Mouse (Mus musculus) midbrain, embryonic 10.5 days (tissue): ENCODE measurements at regions not wholly inside any gene's neighbourhood (a gene's known extent, or its start where the extent isn't known, plus 50 kb on each side); places are given as distances from the start of the nearest gene placed in this dataset.

Source experiments
- DNase-seq: peaks from one replicate; pipeline ENCODE4 v3.0.0-alpha.2; 2017; ENCODE audit warnings: low spot score
- H3K27ac ChIP-seq: fragments of 300-500 bp; sonication (generic); replicated peaks from 2 replicates; pipeline ENCODE4 v1.5.1; 2016; ENCODE audit warnings: mild to moderate bottlenecking
- H3K27me3 ChIP-seq: fragments of 300-500 bp; sonication (generic); 2 replicates; pipeline ENCODE4 v1.6.1; 2016; ENCODE audit warnings: low read depth, mild to moderate bottlenecking; ENCODE audit not compliant: poor library complexity, severe bottlenecking
- H3K36me3 ChIP-seq: fragments of 300-500 bp; sonication (generic); 2 replicates; pipeline ENCODE4 v1.6.1; 2016; ENCODE audit warnings: mild to moderate bottlenecking, moderate library complexity
- H3K4me1 ChIP-seq: fragments of 300-500 bp; sonication (generic); 2 replicates; pipeline ENCODE4 v1.6.1; 2016
- H3K4me3 ChIP-seq: fragments of 300-500 bp; sonication (generic); 2 replicates; pipeline ENCODE4 v1.5.1; 2016; ENCODE audit warnings: mild to moderate bottlenecking, moderate library complexity
- H3K9me3 ChIP-seq: fragments of 300-500 bp; sonication (generic); replicated peaks from 2 replicates; pipeline ENCODE4 v1.6.1; 2016; ENCODE audit warnings: mild to moderate bottlenecking
- WGBS: fragments of 180-500 bp; shearing (Covaris S2); methylation state at CpG from one replicate; pipeline ENCODE4 v1.1.7; 2016; 5-methylcytosine and 5-hydroxymethylcytosine counted together

DNA sequence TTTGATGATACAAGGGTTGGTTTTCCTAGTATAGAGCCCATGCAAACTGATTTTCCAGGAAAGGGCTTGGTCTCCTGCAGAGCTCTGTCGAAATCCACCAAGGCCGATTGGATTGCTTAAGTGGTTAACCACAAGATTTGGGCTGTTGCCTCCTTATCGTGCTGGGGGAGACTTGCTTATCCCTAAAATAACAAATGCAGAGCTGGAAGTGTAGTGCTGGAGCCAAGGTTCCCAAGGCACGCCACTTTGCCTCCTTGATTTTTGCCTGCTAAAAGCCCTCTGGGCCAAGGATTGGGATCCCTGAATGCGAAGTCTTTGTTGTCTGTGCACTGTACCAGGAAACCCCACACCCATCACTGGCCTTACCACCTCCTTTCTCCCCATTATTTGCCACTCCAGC is 52.8 kb upstream of the Tmem178 start:
- DNase-seq, result no peak
- WGBS, result 69% methylated on average over 5 of the region's 5 CpGs
- H3K27ac ChIP-seq, result no peak overlapping the region

DNA sequence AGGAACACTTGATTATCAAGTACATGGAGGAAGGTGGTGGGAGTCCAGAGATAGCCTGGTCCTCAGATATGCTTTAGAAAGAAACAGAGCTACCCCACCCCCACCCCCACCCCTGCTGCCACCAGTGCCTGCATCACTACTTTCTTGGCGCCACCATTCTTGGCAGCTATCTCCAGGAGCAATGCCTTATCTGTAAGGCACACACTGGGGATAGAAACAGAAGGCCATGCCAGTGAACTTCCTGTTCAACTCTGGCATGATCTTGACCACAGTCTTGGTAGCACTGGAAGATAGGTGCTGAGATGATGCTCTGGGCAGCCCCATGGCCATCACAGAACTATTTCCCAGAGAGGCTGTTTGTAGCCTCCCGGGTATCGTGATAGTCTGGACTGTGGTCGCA is 55.3 kb upstream of the Tmem178 start:
- Histone ChIP-seq H3K4me1 (peaks cover 21% of the 10 kb centered on the region), H3K36me3 (no peaks in the 10 kb centered on the region), H3K27me3 (no peaks in the 10 kb centered on the region), H3K27ac (no peak overlapping the region), H3K4me3 (no peak overlapping the region), H3K9me3 (no peaks in the 10 kb centered on the region)
- DNase-seq, result no peak
- 91% methylated on average over 4 of the region's 4 CpGs for WGBS

More for the DNA sequence above, 52.8 kb upstream of the Tmem178 start:
- H3K36me3 ChIP-seq, result no peaks in the 10 kb centered on the region
- no peak overlapping the region for H3K4me3 ChIP-seq
- no peaks in the 10 kb centered on the region for H3K27me3 ChIP-seq
- no peaks in the 10 kb centered on the region for H3K9me3 ChIP-seq
- peaks cover 20% of the 10 kb centered on the region for H3K4me1 ChIP-seq

DNA sequence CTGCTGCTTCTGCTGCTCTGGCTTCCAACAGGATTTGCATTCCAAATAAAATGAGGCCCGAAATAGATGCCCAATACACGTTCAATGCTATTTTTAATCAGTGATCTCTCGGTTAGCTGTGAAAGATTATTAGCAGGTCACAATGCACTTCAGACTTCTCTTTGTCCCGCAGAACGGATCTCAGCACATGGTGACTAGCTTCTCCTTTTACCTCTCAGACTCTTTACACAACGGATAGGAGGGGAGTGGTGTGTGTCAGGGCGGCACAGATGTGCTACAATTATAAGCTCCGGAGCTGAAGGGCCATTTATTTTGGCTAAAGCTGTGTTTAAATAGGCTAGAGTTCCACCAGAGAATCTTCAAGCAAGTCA is 56.7 kb upstream of the Tmem178 start:
- H3K4me1 ChIP-seq, result peaks cover 21% of the 10 kb centered on the region
- no peaks in the 10 kb centered on the region for H3K27me3 ChIP-seq
- DNase-seq, result no peak
- H3K9me3 ChIP-seq, result no peaks in the 10 kb centered on the region
- whole genome bisulfite sequencing, result 37% methylated on average over 8 of the region's 8 CpGs
- 0 out of 2 replicates have a peak overlapping the region, but pooled peaks have one; percentile 1 for H3K4me3 ChIP-seq
- no peaks in the 10 kb centered on the region for H3K36me3 ChIP-seq
- peak overlapping the region; percentile 69 for H3K27ac ChIP-seq

DNA sequence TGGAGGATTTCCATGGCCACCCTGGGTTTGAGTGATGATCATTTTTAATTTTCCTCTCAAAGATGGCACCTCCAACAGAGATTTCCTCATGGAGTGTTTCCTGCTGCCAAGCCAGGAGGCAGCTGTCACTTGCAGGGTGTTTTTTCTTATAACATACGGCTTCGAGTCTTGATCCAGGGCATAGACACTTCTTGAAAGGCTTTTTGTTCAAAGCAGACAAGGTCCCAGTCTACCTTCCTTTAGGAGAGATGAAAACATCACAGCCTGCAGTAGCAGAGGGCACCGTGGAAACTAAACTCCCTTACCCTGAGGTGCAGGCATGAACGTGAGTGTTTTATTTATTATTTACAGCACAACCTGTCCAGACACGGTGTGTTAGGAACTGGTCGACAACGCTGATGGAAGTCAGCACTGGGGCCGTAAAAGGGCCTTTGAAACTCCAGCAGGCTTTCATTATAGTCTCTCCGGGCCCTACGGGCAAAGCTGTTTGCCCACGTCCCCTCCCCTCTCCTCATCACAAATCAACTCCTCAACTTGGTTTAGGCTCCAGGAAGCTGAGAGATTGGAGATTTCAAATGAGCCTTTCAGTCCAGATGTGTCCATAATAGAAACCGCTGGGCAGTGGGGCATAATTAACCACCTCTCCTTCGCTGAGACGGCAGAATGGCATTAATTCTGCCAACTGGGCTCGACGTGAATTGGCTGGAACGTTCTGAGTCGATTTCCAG is 57.2 kb upstream of the Tmem178 start:
- peak; percentile 25 for DNase-seq
- Histone ChIP-seq H3K4me3 (0 out of 2 replicates have a peak overlapping the region, but pooled peaks have one; percentile 1), H3K27me3 (no peaks in the 10 kb centered on the region), H3K36me3 (no peaks in the 10 kb centered on the region), H3K4me1 (peaks cover 21% of the 10 kb centered on the region), H3K9me3 (no peaks in the 10 kb centered on the region), H3K27ac (peak overlapping the region; percentile 69)
- 39% methylated on average over 18 of the region's 18 CpGs for WGBS

DNA sequence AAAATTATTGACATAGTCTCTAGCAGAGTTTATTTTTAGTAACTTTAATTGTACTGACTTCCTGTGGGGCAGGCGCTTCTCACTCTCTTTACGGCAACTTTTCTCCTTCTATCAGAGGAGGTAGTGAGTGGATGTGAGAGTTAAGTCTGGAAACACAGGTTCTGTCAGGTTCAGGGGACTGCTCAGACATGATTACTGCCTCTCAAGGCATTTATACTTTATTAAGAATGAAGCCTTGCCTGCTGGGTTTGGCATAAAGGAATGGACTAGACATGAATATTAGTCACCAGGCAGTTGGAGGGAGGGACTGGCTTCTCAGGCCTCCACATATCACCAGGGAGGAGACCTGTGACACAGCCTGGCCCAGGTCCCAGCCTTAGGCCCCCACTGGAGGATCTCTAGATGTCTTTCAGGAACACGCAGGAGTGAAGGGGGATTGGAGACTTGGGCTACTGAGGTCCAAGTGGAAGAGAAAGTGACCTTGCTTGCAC is 58.2 kb upstream of the Tmem178 start:
- Histone ChIP-seq H3K9me3 (no peaks in the 10 kb centered on the region), H3K4me3 (no peak overlapping the region), H3K27me3 (no peaks in the 10 kb centered on the region), H3K4me1 (peaks cover 21% of the 10 kb centered on the region), H3K36me3 (no peaks in the 10 kb centered on the region), H3K27ac (0 out of 2 replicates have a peak overlapping the region, but pooled peaks have one; percentile 33)
- DNase-seq, result no peak
- 81% methylated on average over 3 of the region's 3 CpGs for WGBS

DNA sequence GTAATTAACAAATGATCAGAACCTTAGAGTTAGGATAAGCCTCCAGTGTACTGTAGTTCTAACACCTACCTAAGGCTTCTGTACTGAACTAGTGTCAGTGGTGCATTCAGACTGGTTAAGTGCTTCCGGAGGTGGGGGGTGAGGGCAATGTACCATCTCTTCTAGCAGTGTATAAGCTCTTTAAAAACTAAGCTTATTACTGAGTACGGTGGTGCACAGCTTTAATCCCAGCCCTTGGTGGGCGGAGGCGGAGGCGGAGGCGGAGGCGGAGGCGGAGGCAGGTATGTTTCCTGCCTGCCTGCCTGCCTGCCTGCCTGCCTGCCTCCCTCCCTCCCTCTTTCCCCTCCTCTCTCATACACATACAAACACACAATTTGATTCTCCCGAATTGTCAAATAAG is 58.7 kb upstream of the Tmem178 start:
- Histone ChIP-seq H3K27ac (0 out of 2 replicates have a peak overlapping the region, but pooled peaks have one; percentile 17), H3K27me3 (no peaks in the 10 kb centered on the region), H3K4me1 (peaks cover 21% of the 10 kb centered on the region), H3K4me3 (no peak overlapping the region), H3K36me3 (no peaks in the 10 kb centered on the region), H3K9me3 (no peaks in the 10 kb centered on the region)
- no peak for DNase-seq
- 87% methylated on average over 9 of the region's 9 CpGs for WGBS

DNA sequence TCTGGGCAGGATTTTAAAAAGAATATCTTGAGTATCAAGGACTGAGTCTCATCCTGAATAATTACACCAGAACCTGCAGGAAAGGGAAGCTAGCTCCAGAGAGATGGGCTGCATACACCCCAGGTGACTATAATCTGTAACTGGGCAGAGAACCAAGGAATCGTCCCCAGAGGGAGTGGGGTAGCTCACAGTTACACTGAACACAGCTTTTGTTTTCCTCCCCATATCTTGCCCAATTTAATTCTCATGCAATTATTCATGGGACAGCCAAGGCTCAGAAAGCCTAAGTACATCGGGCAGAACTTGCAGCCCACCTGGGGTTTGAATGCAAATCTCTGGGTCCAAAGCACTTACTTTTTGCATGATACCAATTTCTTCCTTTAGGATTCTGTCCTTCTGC is 59.5 kb upstream of the Tmem178 start:
- 76% methylated on average over 2 of the region's 2 CpGs for WGBS
- H3K9me3 ChIP-seq, result no peaks in the 10 kb centered on the region
- no peak for DNase-seq
- H3K36me3 ChIP-seq, result no peaks in the 10 kb centered on the region
- H3K27ac ChIP-seq, result no peak overlapping the region
- H3K4me1 ChIP-seq, result peaks cover 21% of the 10 kb centered on the region
- no peak overlapping the region for H3K4me3 ChIP-seq
- H3K27me3 ChIP-seq, result no peaks in the 10 kb centered on the region

DNA sequence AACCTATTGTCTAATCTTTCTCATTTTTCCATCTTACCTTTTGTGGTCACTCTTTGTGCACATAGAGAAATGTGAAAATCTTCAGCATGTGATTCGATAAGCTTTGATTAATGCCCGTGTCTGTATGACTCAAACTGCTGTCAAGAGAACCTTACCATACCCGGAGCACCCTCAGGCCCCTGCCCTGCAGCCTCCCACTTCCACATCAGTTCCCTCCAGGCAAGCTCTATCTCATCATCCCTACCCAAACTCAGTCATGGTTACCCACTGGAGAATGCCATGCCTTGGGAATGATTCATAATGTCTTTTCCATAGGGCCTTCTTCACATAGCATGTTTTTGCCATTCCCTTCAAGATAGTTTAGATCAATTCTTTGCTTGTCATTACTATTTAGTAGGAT is 62.0 kb upstream of the Tmem178 start:
- no peaks in the 10 kb centered on the region for H3K9me3 ChIP-seq
- no peak for DNase-seq

DNA sequence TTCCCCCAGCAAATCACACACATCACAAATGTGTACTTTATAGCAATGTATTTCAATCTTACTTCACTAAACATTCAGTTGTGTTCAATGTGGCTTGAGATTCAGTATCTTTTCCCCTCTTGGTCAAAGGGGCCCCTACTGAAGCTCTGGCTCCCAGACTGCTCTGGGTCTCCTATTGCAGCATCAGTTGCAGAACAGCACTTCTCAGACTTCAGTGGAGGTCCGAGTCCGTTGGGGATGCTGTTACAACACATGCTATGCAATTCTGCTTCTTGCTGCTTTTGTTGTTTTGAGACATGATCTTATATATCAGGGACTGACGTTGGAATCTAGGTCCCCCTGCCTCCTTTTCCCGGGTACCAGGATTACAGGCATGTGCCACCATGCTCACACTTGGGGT is 64.1 kb upstream of the Tmem178 start:
- DNase-seq, result no peak
- Histone ChIP-seq H3K36me3 (no peaks in the 10 kb centered on the region), H3K27me3 (no peaks in the 10 kb centered on the region), H3K4me1 (no peaks in the 10 kb centered on the region), H3K9me3 (no peaks in the 10 kb centered on the region), H3K4me3 (no peak overlapping the region), H3K27ac (no peak overlapping the region)
- 84% methylated on average over 4 of the region's 4 CpGs for WGBS

More for the DNA sequence above, 62.0 kb upstream of the Tmem178 start:
- Histone ChIP-seq H3K27me3 (no peaks in the 10 kb centered on the region), H3K27ac (no peak overlapping the region), H3K4me3 (no peak overlapping the region), H3K36me3 (no peaks in the 10 kb centered on the region), H3K4me1 (peaks cover 12% of the 10 kb centered on the region)
- WGBS, result 92% methylated on average over 3 of the region's 3 CpGs

DNA sequence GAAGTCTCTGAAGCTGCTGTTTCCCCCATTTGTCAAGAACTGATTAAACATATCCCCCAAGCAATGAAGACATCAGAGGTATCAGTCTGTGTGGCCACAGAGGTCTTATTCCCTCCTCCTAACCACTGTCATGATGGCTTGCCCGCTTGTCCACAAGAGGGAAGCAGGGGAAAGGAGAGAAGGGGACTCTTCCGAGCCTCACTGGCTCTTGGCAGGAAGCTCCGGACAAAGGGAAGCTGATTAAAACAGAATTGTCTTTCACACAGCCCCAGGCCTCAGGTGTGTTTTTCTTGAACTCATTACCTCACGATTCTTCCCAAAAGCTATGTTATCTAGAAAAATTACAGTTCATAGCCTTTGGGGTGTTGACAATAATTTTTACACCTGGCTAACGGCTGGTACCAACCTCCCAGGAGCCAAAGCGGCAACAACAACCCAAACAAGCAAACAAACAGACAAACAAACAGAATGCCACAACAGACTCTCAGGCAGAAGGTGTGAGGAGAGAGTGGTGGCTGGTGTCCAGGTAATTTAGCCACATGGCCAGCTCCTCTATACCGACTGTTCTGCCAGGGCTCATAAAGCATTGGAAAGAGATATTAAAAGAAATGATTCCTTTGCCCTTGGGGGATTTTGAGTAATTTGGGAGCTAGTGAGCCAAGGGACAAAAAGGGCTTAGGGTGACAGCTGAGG is 68.9 kb upstream of the Tmem178 start:
- no peak for DNase-seq
- WGBS, result 54% methylated on average over 7 of the region's 7 CpGs
- no peak overlapping the region for H3K27ac ChIP-seq
- H3K4me1 ChIP-seq, result no peaks in the 10 kb centered on the region
- no peaks in the 10 kb centered on the region for H3K9me3 ChIP-seq
- no peak overlapping the region for H3K4me3 ChIP-seq
- no peaks in the 10 kb centered on the region for H3K27me3 ChIP-seq
- H3K36me3 ChIP-seq, result no peaks in the 10 kb centered on the region

DNA sequence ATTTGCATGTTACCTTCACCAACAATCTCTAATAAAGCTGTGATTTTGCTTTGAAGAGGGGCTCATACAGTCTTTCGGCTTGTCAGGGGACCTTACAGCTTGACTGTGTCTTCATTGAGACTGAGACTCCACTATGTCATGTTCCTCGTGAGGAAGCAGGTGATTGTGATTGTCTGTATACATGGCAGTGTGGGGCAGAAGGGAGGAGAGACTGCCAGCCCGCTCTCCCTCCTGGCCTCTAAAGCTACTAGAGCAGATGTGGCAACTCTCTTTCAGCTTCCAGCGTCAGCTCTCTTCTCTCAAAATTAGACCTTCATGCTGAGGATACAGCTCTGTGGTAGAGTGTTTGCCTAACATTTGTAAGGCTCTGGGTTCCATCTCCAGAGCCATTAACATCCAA is 73.5 kb upstream of the Tmem178 start:
- no peak for DNase-seq
- Histone ChIP-seq H3K9me3 (no peaks in the 10 kb centered on the region), H3K4me3 (no peak overlapping the region), H3K36me3 (no peaks in the 10 kb centered on the region), H3K4me1 (no peaks in the 10 kb centered on the region), H3K27ac (no peak overlapping the region), H3K27me3 (no peaks in the 10 kb centered on the region)
- 88% methylated on average over 4 of the region's 4 CpGs for WGBS

DNA sequence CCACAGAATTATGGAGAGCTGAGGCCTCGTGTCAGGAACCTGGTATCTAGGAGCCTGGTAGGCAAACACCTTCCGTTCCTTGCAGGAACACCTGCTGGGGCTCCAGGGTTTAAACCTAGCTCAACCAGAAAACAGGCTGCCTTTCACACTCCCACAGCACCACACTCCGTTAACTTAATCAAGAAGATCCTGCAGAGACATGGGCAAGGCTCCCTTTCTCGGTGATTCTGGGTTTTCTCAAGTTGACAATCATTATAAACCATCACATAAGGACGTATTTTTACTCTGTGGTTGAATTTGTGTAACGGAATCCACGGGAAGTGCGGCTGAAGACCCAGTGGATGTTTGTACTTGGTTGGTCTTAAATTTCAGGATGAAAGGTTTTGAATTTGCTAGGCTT is 82.1 kb upstream of the Tmem178 start:
- Histone ChIP-seq H3K36me3 (no peaks in the 10 kb centered on the region), H3K27ac (no peak overlapping the region), H3K4me1 (no peaks in the 10 kb centered on the region), H3K27me3 (no peaks in the 10 kb centered on the region), H3K9me3 (no peaks in the 10 kb centered on the region), H3K4me3 (no peak overlapping the region)
- DNase-seq, result no peak
- 90% methylated on average over 8 of the region's 8 CpGs for WGBS
